Mouse (Mus musculus) central nervous system, embryonic 14 days (tissue): ENCODE data around the gene Zmym4. TPM values are rescaled to one million over a fixed set of nuclear protein-coding genes. Genes with fewer than 3 reads are reported as not detected.

ENCODE experiments used
- polyA plus RNA-seq: library from polyadenylated mRNA; depleted of rRNA; stranded (reverse); fragments of >200 nt; gene quantifications from 2 replicates; pipeline ENCODE4 v1.2.3, GENCODE M21; 2012; rRNA removed

The Zmym4 gene
- 31.3 and 36.7 TPM in 2 replicates for polyA plus RNA-seq

DNA sequence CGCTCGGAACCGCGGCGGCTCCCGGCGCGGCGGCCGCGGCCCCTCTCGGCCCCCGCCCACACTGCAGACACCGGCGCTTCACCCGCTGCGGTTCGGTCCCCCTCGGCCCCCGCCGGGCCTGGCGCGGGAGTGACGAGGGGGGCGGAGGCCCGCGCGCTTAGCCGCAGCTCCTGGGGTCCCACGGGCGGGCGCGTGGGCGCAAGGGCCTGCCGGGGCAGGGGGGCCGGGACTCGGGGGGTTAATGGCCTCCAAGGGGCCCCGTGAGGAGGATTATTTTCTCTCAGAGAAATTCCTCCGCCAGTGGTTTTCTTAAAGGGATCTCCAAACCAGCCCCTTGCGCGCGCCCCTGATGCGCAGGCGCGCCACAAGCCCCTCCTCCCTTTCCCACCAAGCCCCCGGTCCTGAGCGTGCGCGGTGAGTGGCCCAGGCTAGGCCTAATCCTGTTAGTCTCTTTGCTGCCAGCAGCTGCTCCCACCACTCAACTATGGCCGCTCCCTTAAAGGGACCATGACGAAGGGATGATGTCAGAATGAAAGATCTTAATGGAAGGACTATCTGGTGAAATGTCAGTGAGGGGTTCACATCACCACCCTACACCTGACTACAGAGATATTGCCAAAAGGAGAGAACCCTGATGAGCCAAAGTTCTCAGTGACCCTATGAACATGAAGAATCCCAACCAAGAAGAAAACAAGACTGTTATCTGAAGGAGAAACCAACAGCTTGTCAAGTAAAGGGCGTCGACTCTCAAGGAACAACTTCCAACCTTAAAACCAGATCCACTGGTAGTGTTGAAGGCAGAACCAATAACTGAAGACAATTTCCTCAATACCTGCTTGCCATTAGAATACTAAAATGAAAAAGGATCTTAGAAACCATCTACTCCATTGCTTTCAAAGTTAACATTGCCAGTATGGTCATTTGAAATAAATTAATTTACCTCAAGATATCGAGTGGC lies at the start of gene Zmym4:
Gene Zmym4, minus strand, starts transcription at position 272 of the 958 bp plus-strand sequence.

Other genes with a start within 250 kb of the Zmym4 start
- gene Tfap2e, start 231.9 kb downstream of the Zmym4 start, polyA plus RNA-seq = 2.5 and 3.0 TPM in 2 replicates
- gene Ncdn, start 214.7 kb downstream of the Zmym4 start, polyA plus RNA-seq = 79.2 and 81.1 TPM in 2 replicates
- 38.5 and 39.5 TPM in 2 replicates for gene AU040320, start 214.6 kb downstream of the Zmym4 start, polyA plus RNA-seq
- 361 and 377 TPM in 2 replicates for gene Sfpq, start 53.2 kb upstream of the Zmym4 start, polyA plus RNA-seq
- 10.8 and 11.5 TPM in 2 replicates for gene Zmym1, start 93.0 kb upstream of the Zmym4 start, polyA plus RNA-seq
- 42.3 and 46.6 TPM in 2 replicates for gene Zmym6, start 109.2 kb upstream of the Zmym4 start, polyA plus RNA-seq
- gene Tmem35b, start 155.6 kb upstream of the Zmym4 start, polyA plus RNA-seq = 18.7 and 19.1 TPM in 2 replicates
- 21.6 and 24.1 TPM in 2 replicates for gene Dlgap3, start 201.1 kb upstream of the Zmym4 start, polyA plus RNA-seq